Mouse (Mus musculus): ENCODE measurements around the gene Ankrd61.

The Ankrd61 gene

DNA sequence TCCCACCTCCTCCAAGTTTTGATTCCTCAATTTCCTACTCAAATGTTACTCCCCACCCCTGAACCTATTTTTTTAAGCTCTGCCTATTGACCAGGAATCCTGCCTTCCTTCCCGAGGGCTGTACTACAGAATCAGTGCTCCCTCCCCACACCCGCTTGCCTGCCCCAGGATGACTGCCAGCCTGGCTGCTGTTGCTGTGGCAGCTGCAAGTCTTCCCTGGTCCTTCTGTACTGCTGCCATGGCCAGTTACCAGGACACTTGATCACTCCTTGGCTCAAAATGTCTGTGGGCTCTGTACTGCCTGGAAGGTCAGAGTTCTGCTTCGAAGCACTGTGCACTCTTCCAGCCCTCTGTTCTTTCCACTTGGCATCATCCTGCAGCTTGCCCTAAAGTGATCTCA lies 4.6 kb upstream of the Ankrd61 start:
- in situ Hi-C loops (cut with MboI, MseI), result loop anchor here (25.0 kb wide), 1 partner anchor 885 kb away; no protein-coding TSS in a partner anchor

DNA sequence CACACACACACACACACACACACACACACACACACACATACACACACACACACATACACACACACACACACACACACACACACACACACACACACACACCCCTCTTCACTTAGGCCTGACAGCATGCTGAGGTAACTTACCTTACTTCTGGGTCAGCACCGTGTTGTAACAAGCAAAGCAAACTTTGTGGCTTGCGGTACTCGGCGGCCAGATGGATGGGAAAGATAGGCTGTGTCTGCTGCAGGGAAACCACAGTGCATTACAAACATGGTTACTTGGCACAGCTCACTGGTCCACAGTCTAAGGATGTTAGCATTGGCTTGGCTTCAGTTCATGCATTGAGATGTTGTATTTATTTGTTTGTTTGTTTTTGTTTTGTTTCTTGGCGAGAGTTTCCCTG lies 4.1 kb downstream of the Ankrd61 start:
- in situ Hi-C loops (cut with MboI, MseI), result no loop called here

DNA sequence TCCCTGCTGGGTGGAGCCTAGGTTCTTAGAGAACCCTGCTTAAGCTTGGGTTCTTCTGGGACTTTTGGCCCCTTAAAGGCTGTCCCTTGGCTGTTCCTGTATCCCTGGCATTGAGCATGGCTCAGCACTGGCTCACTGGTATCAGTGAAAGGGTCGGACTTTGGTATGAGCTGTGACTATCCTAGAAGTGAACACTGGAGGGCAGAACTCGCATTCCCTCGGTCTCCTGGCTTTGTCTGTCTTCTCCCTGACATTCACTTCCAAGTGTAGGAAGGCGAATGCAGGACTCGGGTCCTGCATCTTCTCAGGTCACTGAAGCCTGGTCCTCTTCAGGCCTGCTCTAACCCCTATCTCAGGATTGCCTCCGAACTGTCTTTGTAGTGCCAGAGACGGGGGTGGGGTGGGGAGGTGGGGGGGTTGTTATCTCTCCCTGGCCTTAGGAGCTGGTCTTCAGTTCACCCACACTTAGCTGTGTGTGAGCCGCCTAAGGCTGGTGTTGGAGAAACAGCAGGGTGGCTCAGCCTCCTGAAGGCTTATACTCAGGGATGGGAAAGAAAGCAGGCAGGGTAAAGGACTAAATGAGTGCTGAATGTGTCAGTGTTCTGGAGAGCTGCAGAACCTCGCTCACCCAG lies 5.1 kb downstream of the Ankrd61 start:
- in situ Hi-C loops (cut with MboI, MseI), result no loop called here

DNA sequence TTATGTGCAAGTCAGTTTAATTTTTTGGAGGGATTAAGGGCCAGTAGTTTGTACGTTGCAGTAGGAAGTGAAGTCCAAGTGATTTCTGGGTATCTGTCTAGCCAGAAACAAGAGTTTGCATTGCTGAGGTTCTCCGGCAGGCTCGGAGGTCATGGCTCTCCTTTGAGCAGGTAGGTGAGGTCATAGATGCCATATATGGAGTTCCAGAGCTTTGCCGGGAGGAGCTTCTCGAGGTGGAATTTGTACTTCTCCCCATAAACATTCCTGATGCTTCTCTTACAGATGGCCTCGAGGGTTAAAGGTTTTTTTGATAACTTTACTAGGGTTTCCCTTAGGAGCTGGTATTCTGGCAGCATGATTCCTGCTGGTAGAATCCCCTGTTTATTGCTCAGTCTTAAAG lies 6.7 kb downstream of the Ankrd61 start:
- in situ Hi-C loops (cut with MboI, MseI), result no loop called here

DNA sequence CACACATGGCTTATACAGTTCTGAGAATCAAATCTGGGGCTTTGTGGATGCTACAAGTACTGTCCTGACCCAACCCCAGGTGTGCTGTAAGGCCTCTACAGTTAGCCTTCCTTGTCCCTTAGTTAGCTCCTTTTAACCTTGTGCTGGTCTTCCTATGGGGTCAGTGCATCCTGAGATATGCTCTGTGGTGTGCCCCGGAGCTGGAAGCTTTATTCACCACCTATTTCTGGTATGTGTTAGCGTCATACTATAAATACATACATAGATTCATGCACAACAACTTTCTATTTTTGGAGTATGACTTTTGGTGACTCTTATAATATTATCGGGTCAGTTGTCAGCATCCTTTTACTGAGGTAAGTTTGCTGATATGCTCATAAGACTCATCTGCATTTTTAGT lies 12.2 kb downstream of the Ankrd61 start:
- in situ Hi-C loops (cut with MboI, MseI), result loop anchor here (5.0 kb wide), 1 partner anchor 303 kb away; no protein-coding TSS in a partner anchor

DNA sequence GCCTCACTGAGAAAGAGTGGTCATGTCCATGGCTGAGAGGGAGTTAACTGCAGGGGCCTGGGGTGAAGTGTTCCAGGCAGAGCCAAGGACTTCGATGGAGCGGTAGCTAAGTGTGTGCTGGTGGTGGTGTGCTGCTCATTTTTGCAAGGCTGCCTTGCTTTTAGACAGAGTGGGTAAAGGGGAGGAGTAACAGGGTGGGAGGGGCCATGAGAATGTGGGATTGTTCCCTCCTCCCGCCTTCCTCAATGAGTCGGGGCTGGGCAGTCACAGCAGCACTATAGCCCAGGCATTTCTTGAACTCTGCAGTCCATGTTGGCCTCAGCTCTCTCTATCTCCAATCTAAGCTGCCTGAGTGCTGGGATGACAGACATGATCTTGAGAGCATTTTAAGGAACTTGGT lies 22.9 kb downstream of the Ankrd61 start:
- in situ Hi-C loops (cut with MboI, MseI), result loop anchor here (5.0 kb wide), 1 partner anchor 307 kb away; no protein-coding TSS in a partner anchor

DNA sequence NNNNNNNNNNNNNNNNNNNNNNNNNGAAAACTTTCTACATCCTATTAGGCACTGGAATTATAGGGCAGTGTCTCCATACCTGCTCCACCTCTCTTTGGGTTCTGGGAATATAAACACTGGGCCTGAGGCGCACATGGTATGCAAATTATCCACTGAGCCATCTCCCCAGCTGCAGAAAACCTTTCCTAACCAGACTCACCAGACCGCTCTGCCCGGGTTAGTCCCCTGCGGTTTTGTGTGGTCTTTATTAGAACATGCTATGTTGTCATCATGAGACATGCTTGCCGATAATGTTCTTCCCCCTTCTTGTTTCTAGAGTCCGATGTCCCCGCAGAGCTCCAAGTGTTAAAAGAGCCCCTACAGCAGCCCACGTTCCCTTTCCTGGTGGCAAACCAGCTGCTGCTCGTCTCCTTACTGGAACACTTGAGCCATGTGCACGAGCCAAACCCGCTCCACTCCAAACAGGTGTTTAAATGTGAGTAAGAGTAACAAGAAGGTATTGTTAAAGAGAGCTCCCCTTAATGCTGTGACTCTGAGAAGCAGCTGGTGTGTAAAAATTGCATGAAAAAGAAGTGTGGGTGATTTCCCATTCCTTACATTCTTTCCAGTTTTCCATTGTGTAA lies 25.8 kb downstream of the Ankrd61 start:
- in situ Hi-C loops (cut with MboI, MseI), result loop anchor here (5.0 kb wide), 1 partner anchor 304 kb away; no protein-coding TSS in a partner anchor

Measured in T-helper 2 cell (primary cell).